Mouse (Mus musculus): Measurements from ENCODE around the gene Tesk2.
A peak's percentile ranks its signal among the peaks of the same experiment; 100 is the strongest.
"Not testable (repeated sequence)": the region's sequence is repeated elsewhere in the genome, so short reads cannot be mapped to it uniquely, and the experiment has no call there.

Tesk2 gene

GRCm38 (mm10) chr4:116788956-116789355 is 68.2 kb downstream of the Tesk2 start:
- peak; percentile 82 for DNase-seq (ENCODE audit: low read depth, low spot score)

GRCm38 (mm10) chr4:116792453-116792852 is 71.7 kb downstream of the Tesk2 start:
- DNase-seq (ENCODE audit: low read depth, low spot score) = no peak

- DNase-seq (ENCODE audit: low read depth, low spot score) = no peak
Observed at GRCm38 (mm10) chr4:116794273-116794672, 73.5 kb downstream of the Tesk2 start.

GRCm38 (mm10) chr4:116796442-116797110 is 75.8 kb downstream of the Tesk2 start:
- DNase-seq (ENCODE audit: low read depth, low spot score) = no peak

GRCm38 (mm10) chr4:116799901-116800300 is 79.2 kb downstream of the Tesk2 start:
- no peak for DNase-seq (ENCODE audit: low read depth, low spot score)

GRCm38 (mm10) chr4:116807197-116808129 is 86.7 kb downstream of the Tesk2 start, which contains the start of the genes Toe1 and Mutyh:
TSS of gene Toe1 (minus strand) at chr4:116807640.
TSS of gene Mutyh (plus strand) at chr4:116807723.
- peak; percentile 95 for DNase-seq (ENCODE audit: low read depth, low spot score)

- DNase-seq (ENCODE audit: low read depth, low spot score) = no peak
Observed at GRCm38 (mm10) chr4:116811012-116811411, 90.3 kb downstream of the Tesk2 start.

GRCm38 (mm10) chr4:116815276-116815675 is 94.5 kb downstream of the Tesk2 start:
- no peak for DNase-seq (ENCODE audit: low read depth, low spot score)

GRCm38 (mm10) chr4:116817486-116817885 is 96.7 kb downstream of the Tesk2 start:
- DNase-seq (ENCODE audit: low read depth, low spot score) = no peak

- DNase-seq (ENCODE audit: low read depth, low spot score) = no peak
Observed at GRCm38 (mm10) chr4:116819968-116820901, 99.5 kb downstream of the Tesk2 start.

- no peak for DNase-seq (ENCODE audit: low read depth, low spot score)
Observed at GRCm38 (mm10) chr4:116820902-116821693, 100.3 kb downstream of the Tesk2 start.

- DNase-seq (ENCODE audit: low read depth, low spot score) = no peak
Observed at GRCm38 (mm10) chr4:116821694-116822016, 100.9 kb downstream of the Tesk2 start, which contains the start of gene Hpdl. TSS of gene Hpdl (minus strand) at chr4:116821707.

- peak; percentile 69 for DNase-seq (ENCODE audit: low read depth, low spot score)
Observed at GRCm38 (mm10) chr4:116824541-116825004, 103.8 kb downstream of the Tesk2 start.

- peak; percentile 53 for DNase-seq (ENCODE audit: low read depth, low spot score)
Observed at GRCm38 (mm10) chr4:116827819-116828218, 107.1 kb downstream of the Tesk2 start.

GRCm38 (mm10) chr4:116829364-116830069 is 108.8 kb downstream of the Tesk2 start:
- DNase-seq (ENCODE audit: low read depth, low spot score) = no peak

- no peak for DNase-seq (ENCODE audit: low read depth, low spot score)
Observed at GRCm38 (mm10) chr4:116830070-116830368, 109.3 kb downstream of the Tesk2 start.

GRCm38 (mm10) chr4:116838999-116839398 is 118.3 kb downstream of the Tesk2 start:
- DNase-seq (ENCODE audit: low read depth, low spot score) = no peak

- DNase-seq (ENCODE audit: low read depth, low spot score) = not testable (repeated sequence)
Observed at GRCm38 (mm10) chr4:116840096-116840495, 119.3 kb downstream of the Tesk2 start.

- DNase-seq (ENCODE audit: low read depth, low spot score) = no peak
Observed at GRCm38 (mm10) chr4:116840841-116841240, 120.1 kb downstream of the Tesk2 start.

GRCm38 (mm10) chr4:116844324-116844723 is 123.6 kb downstream of the Tesk2 start:
- no peak for DNase-seq (ENCODE audit: low read depth, low spot score)

All from telencephalon, adult 2 months (tissue).